Mouse (Mus musculus) limb, embryonic 14.5 days (tissue): ENCODE measurements around the gene Foxr1. TPM values are rescaled to one million over a fixed set of nuclear protein-coding genes. Genes with fewer than 3 reads are reported as not detected.

ENCODE experiments used
- ATAC-seq: fragments of 200-750 bp; cut with Nextera tagmentation; 2 replicates; pipeline ENCODE4 v1.8.0; 2017; ENCODE audit warnings: low read depth, moderate number of reproducible peaks, moderate TSS enrichment; ENCODE audit not compliant: low FRiP score
- DNase-seq: peaks from one replicate; pipeline ENCODE4 v3.0.0-alpha.2; 2015; ENCODE audit warnings: low spot score
- H3K27ac ChIP-seq: fragments of 300-500 bp; sonication (generic); replicated peaks from 2 replicates; pipeline ENCODE4 v1.5.1; 2014; ENCODE audit warnings: low read depth, mild to moderate bottlenecking, low read length, moderate library complexity, mixed read lengths
- H3K27me3 ChIP-seq: fragments of 300-500 bp; sonication (generic); 2 replicates; pipeline ENCODE4 v1.6.1; 2014; ENCODE audit warnings: low read length, mixed read lengths; ENCODE audit not compliant: control insufficient read depth, insufficient read depth
- H3K36me3 ChIP-seq: fragments of 300-500 bp; sonication (generic); 2 replicates; pipeline ENCODE4 v1.6.1; 2014; ENCODE audit warnings: mild to moderate bottlenecking, low read length, moderate library complexity, mixed read lengths; ENCODE audit not compliant: control insufficient read depth, insufficient read depth
- H3K4me1 ChIP-seq: fragments of 300-500 bp; sonication (generic); 2 replicates; pipeline ENCODE4 v1.6.1; 2014; ENCODE audit warnings: antibody characterized with exemption, low read length, mixed read lengths; ENCODE audit not compliant: control insufficient read depth, insufficient read depth
- H3K4me2 ChIP-seq: fragments of 300-500 bp; sonication (generic); replicated peaks from 2 replicates; pipeline ENCODE4 v1.6.1; 2014; ENCODE audit warnings: low read depth, mild to moderate bottlenecking, low read length, moderate library complexity; ENCODE audit not compliant: severe bottlenecking
- H3K4me3 ChIP-seq: fragments of 300-500 bp; sonication (generic); replicated peaks from 2 replicates; pipeline ENCODE4 v1.5.1; 2014; ENCODE audit warnings: low read length
- H3K9ac ChIP-seq: fragments of 300-500 bp; sonication (generic); 2 replicates; pipeline ENCODE4 v1.6.1; 2014; ENCODE audit warnings: mild to moderate bottlenecking, low read depth, low read length, moderate library complexity; ENCODE audit not compliant: severe bottlenecking
- H3K9me3 ChIP-seq: fragments of 300-500 bp; sonication (generic); 2 replicates; pipeline ENCODE4 v1.6.1; 2016; ENCODE audit warnings: low read length; ENCODE audit not compliant: control insufficient read depth
- POLR2A ChIP-seq: fragments of 200-500 bp; IDR thresholded peaks from 2 replicates; pipeline ENCODE4 v1.8.0; 2012; ENCODE audit warnings: inconsistent platforms, mild to moderate bottlenecking, moderate library complexity, borderline replicate concordance; ENCODE audit not compliant: insufficient read depth, insufficient read length; ENCODE audit errors: extremely low read depth
- WGBS: fragments of 180-500 bp; shearing (Covaris S2); extraction: QIAGEN DNeasy Blood & Tissue Kit; methylation state at CpG from one replicate; pipeline ENCODE4 v1.1.7; 2014; 5-methylcytosine and 5-hydroxymethylcytosine counted together
- polyA plus RNA-seq, 2 experiments: library from polyadenylated mRNA; depleted of rRNA in 1 of 2; stranded (reverse) in 1 of 2; unstranded in 1 of 2; fragments of >200 nt; fragmentation: Nextera tagmentation in 1 of 2; extraction: Ambion mirVana in 1 of 2; gene quantifications; 2 replicates each; pipeline versions ENCODE4 v1.2.1 to v1.2.3; 2012 to 2014

The Foxr1 gene
- polyA plus RNA-seq, 2 experiments: not detected

GRCm38 (mm10) chr9:44479628-44480428, 38.9 kb upstream of the Foxr1 start:
- Histone ChIP-seq H3K27me3 (no peaks in the 10 kb centered on the region), H3K4me1 (peaks cover 24% of the 10 kb centered on the region), H3K9me3 (no peaks in the 10 kb centered on the region), H3K4me3 (peak overlapping the region; percentile 78), H3K27ac (peak overlapping the region; percentile 94), H3K9ac (peak overlapping the region; percentile 70), H3K36me3 (no peaks in the 10 kb centered on the region), H3K4me2 (peak overlapping the region; percentile 97)
- 1% methylated on average over 24 of the region's 26 CpGs for WGBS
- ATAC-seq: peak; percentile 54
- peak; percentile 95 for DNase-seq
- TF ChIP-seq POLR2A: no peak

GRCm38 (mm10) chr9:44478959-44479605, 38.1 kb upstream of the Foxr1 start:
- peak overlapping the region; percentile 70 for H3K9ac ChIP-seq
- ATAC-seq (peak; percentile 76), DNase-seq (peak; percentile 96)
- no peaks in the 10 kb centered on the region for H3K27me3 ChIP-seq
- H3K4me1 ChIP-seq: peaks cover 18% of the 10 kb centered on the region
- peak overlapping the region; percentile 94 for H3K27ac ChIP-seq
- H3K36me3 ChIP-seq: no peaks in the 10 kb centered on the region
- no peaks in the 10 kb centered on the region for H3K9me3 ChIP-seq
- H3K4me3 ChIP-seq: peak overlapping the region; percentile 78
- H3K4me2 ChIP-seq: peak overlapping the region; percentile 97
- no peak for TF ChIP-seq POLR2A
- 1% methylated on average over 29 of the region's 29 CpGs for WGBS

GRCm38 (mm10) chr9:44478229-44478921, 37.4 kb upstream of the Foxr1 start:
- Histone ChIP-seq H3K9ac (peak overlapping the region; percentile 70), H3K4me2 (peak overlapping the region; percentile 97), H3K27me3 (no peaks in the 10 kb centered on the region), H3K4me3 (peak overlapping the region; percentile 78), H3K4me1 (peaks cover 18% of the 10 kb centered on the region), H3K36me3 (no peaks in the 10 kb centered on the region), H3K9me3 (no peaks in the 10 kb centered on the region), H3K27ac (peak overlapping the region; percentile 94)
- WGBS: under 1% methylated on average over 22 of the region's 27 CpGs
- no peak for TF ChIP-seq POLR2A
- DNase-seq (peak; percentile 92), ATAC-seq (peak; percentile 67)

- peak overlapping the region; percentile 34; the same call in 1 of the 2 replicates for H3K9ac ChIP-seq
- H3K4me1 ChIP-seq: peaks cover 18% of the 10 kb centered on the region
- H3K36me3 ChIP-seq: no peaks in the 10 kb centered on the region
- WGBS: 5% methylated on average over 24 of the region's 24 CpGs
- H3K27ac ChIP-seq: peak overlapping the region; percentile 94
- TF ChIP-seq POLR2A: no peak
- DNase-seq (peak; percentile 88), ATAC-seq (no peak)
- no peaks in the 10 kb centered on the region for H3K9me3 ChIP-seq
- peak overlapping the region; percentile 78 for H3K4me3 ChIP-seq
- peak overlapping the region; percentile 97 for H3K4me2 ChIP-seq
- no peaks in the 10 kb centered on the region for H3K27me3 ChIP-seq
Measured at GRCm38 (mm10) chr9:44477339-44478228, 36.6 kb upstream of the Foxr1 start.
